9 mouse cellular contexts compared by ENCODE assay signal in genomic region chr4:147594630-147595029, GRCm38 (mm10). TPM values are rescaled to one million over a fixed set of nuclear protein-coding genes. Genes with fewer than 3 reads are reported as not detected.
"Had no signal": no experiment of that assay in that cellular context is flagged by ENCODE, and none has a peak within 500 bp of the region (broad histone marks: within the 10 kb centered on the region; RNA-seq: fewer than 3 reads in every experiment).

No protein-coding gene starts in this region.

RNA-seq across cellular contexts. Expression of gene Zfp985, which starts 41.6 kb away (rescaled TPM):
- polyA plus RNA-seq: limb, embryonic 15.5 days; liver, adult 2 months; liver, embryonic 16.5 days; lung, adult 2 months; macrophage; midbrain, embryonic 14.5 days; midbrain, embryonic 15.5 days; neural tube, embryonic 12.5 days had no signal

RNA-seq across cellular contexts. Expression of gene Zfp979, which starts 47.7 kb away (rescaled TPM):
- polyA plus RNA-seq: liver, adult 2 months had no signal

RNA-seq across cellular contexts. Expression of gene Gm16503, which starts 54.6 kb away (rescaled TPM):
- polyA plus RNA-seq: liver, adult 2 months; macrophage; myocyte had no signal
